ENCODE assay signal across 22 mouse cellular contexts in the genomic region with DNA sequence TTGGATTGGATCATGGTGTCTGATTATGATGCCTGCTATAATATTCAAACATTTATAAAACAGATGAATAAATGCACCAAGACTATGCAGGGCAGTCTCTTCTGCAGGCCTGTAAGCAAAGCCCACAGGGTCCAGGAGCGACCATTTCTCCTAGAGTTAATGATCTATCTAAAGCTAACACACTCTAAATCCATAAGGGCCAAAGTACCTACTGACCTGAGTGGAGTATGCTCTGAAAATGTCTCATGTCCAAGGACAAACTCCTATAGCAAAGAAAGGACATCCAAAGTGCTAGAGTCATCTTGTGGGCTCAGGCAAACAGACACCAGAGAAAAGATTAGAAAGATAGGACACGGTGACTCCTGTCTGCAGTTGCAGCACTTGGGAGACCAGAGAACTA. TPM values are rescaled to one million over a fixed set of nuclear protein-coding genes. Genes with fewer than 3 reads are reported as not detected.
DNase-seq lines count a peak whose midpoint lies in the region; ATAC-seq and TF ChIP-seq lines count a peak whose summit lies in the region.
"Had no signal": no experiment of that assay in that cellular context is flagged by ENCODE, and none has a peak within 500 bp of the region (broad histone marks: within the 10 kb centered on the region; RNA-seq: fewer than 3 reads in every experiment).

No protein-coding gene starts in this region.

- H3K4me1 ChIP-seq in stomach, embryonic 15.5 days = no peaks in the 10 kb centered on the region
- H3K4me1 ChIP-seq in stomach, postnatal 0 days (replicated peaks; ENCODE audit: control insufficient read depth, insufficient read depth) = no peaks in the 10 kb centered on the region
- no peaks in the 10 kb centered on the region for H3K4me1 ChIP-seq in liver, embryonic 11.5 days (replicated peaks; ENCODE audit: control insufficient read depth, insufficient read depth, low read length)
- H3K4me1 ChIP-seq in liver, embryonic 15.5 days (replicated peaks) = peaks cover 6% of the 10 kb centered on the region
- no peaks in the 10 kb centered on the region for H3K4me1 ChIP-seq in heart, embryonic 12.5 days (replicated peaks)
- H3K4me1 ChIP-seq: embryonic facial prominence, embryonic 15.5 days; forebrain, embryonic 10.5 days; hindbrain, embryonic 12.5 days had no signal

- ATAC-seq in stomach, embryonic 15.5 days (ENCODE audit: insufficient read depth, low FRiP score, low read depth) = peak; percentile 50; the same call in 1 of the 2 replicates
- ATAC-seq in stomach, postnatal 0 days (ENCODE audit: low FRiP score, low TSS enrichment) = no peak
- peak; percentile 62 for ATAC-seq in liver, embryonic 11.5 days (replicated peaks; ENCODE audit: low FRiP score)
- peak; percentile 84 for ATAC-seq in liver, embryonic 15.5 days (ENCODE audit: insufficient read depth)
- no peak for ATAC-seq in heart, embryonic 12.5 days (ENCODE audit: insufficient number of reproducible peaks, low FRiP score)
- ATAC-seq: forebrain, embryonic 14.5 days; hindbrain, embryonic 16.5 days had no signal

- no peak overlapping the region for H3K9ac ChIP-seq in stomach, embryonic 15.5 days
- H3K9ac ChIP-seq in stomach, postnatal 0 days (ENCODE audit: low read length) = no peak overlapping the region
- no peak overlapping the region for H3K9ac ChIP-seq in liver, embryonic 11.5 days (ENCODE audit: low read depth, low read length)
- H3K9ac ChIP-seq in liver, embryonic 15.5 days = no peak overlapping the region
- no peak overlapping the region for H3K9ac ChIP-seq in heart, embryonic 12.5 days
- H3K9ac ChIP-seq: embryonic facial prominence, embryonic 15.5 days; hindbrain, embryonic 12.5 days had no signal

- H3K36me3 ChIP-seq in stomach, embryonic 15.5 days = no peaks in the 10 kb centered on the region
- no peaks in the 10 kb centered on the region for H3K36me3 ChIP-seq in stomach, postnatal 0 days (ENCODE audit: control insufficient read depth, insufficient read depth, low read length)
- no peaks in the 10 kb centered on the region for H3K36me3 ChIP-seq in liver, embryonic 11.5 days (ENCODE audit: control insufficient read depth, insufficient read depth, low read length)
- no peaks in the 10 kb centered on the region for H3K36me3 ChIP-seq in liver, embryonic 15.5 days (replicated peaks)
- H3K36me3 ChIP-seq in heart, embryonic 12.5 days = no peaks in the 10 kb centered on the region
- H3K36me3 ChIP-seq: embryonic facial prominence, embryonic 15.5 days; forebrain, embryonic 10.5 days; hindbrain, embryonic 12.5 days had no signal

- no peak overlapping the region for H3K27ac ChIP-seq in stomach, embryonic 15.5 days
- no peak overlapping the region for H3K27ac ChIP-seq in stomach, postnatal 0 days (replicated peaks)
- no peak overlapping the region for H3K27ac ChIP-seq in liver, embryonic 11.5 days (ENCODE audit: low read depth, low read length)
- peak overlapping the region; percentile 56 for H3K27ac ChIP-seq in liver, embryonic 15.5 days (replicated peaks)
- H3K27ac ChIP-seq in heart, embryonic 12.5 days (ENCODE audit: poor library complexity, severe bottlenecking) = no peak overlapping the region
- H3K27ac ChIP-seq: embryonic facial prominence, embryonic 15.5 days; forebrain, embryonic 10.5 days; gastrocnemius, adult 2 months; hindbrain, embryonic 12.5 days had no signal

- no peaks in the 10 kb centered on the region for H3K27me3 ChIP-seq in stomach, embryonic 15.5 days (replicated peaks)
- H3K27me3 ChIP-seq in stomach, postnatal 0 days (ENCODE audit: control insufficient read depth, insufficient read depth, low read length) = no peaks in the 10 kb centered on the region
- no peaks in the 10 kb centered on the region for H3K27me3 ChIP-seq in liver, embryonic 11.5 days (replicated peaks; ENCODE audit: control insufficient read depth, insufficient read depth, low read length)
- H3K27me3 ChIP-seq in liver, embryonic 15.5 days = no peaks in the 10 kb centered on the region
- no peaks in the 10 kb centered on the region for H3K27me3 ChIP-seq in heart, embryonic 12.5 days (replicated peaks)
- H3K27me3 ChIP-seq: CH12.LX; embryonic facial prominence, embryonic 15.5 days; hindbrain, embryonic 12.5 days had no signal

- H3K4me2 ChIP-seq in stomach, embryonic 15.5 days = no peak overlapping the region
- H3K4me2 ChIP-seq in stomach, postnatal 0 days (replicated peaks; ENCODE audit: low read depth) = no peak overlapping the region
- no peak overlapping the region for H3K4me2 ChIP-seq in liver, embryonic 11.5 days
- no peak overlapping the region for H3K4me2 ChIP-seq in liver, embryonic 15.5 days
- no peak overlapping the region for H3K4me2 ChIP-seq in heart, embryonic 12.5 days
- H3K4me2 ChIP-seq: embryonic facial prominence, embryonic 15.5 days; hindbrain, embryonic 12.5 days had no signal

- no peak overlapping the region for H3K4me3 ChIP-seq in stomach, embryonic 15.5 days (replicated peaks)
- H3K4me3 ChIP-seq in stomach, postnatal 0 days (ENCODE audit: low read depth, low read length) = no peak overlapping the region
- H3K4me3 ChIP-seq in liver, embryonic 11.5 days (ENCODE audit: low read depth, low read length) = no peak overlapping the region
- no peak overlapping the region for H3K4me3 ChIP-seq in liver, embryonic 15.5 days (replicated peaks)
- H3K4me3 ChIP-seq in heart, embryonic 12.5 days = no peak overlapping the region
- H3K4me3 ChIP-seq: embryonic facial prominence, embryonic 15.5 days; erythroblast, embryonic 14.5 days; forebrain, embryonic 10.5 days; gastrocnemius, adult 2 months; hindbrain, embryonic 12.5 days had no signal

- 71% methylated on average over 2 of the region's 2 CpGs for WGBS in stomach, embryonic 15.5 days
- 69% methylated on average over 2 of the region's 2 CpGs for WGBS in stomach, postnatal 0 days
- WGBS in liver, embryonic 11.5 days = 58% methylated on average over 2 of the region's 2 CpGs
- WGBS in liver, embryonic 15.5 days (ENCODE audit: insufficient replicate concordance) = 44% methylated on average over 2 of the region's 2 CpGs
- WGBS in heart, embryonic 12.5 days = 68% methylated on average over 2 of the region's 2 CpGs

- TF ChIP-seq CTCF in stomach, postnatal 0 days (IDR thresholded peaks at IDR 0.05; ENCODE audit: low read depth) = no peak

- DNase-seq in stomach, postnatal 0 days (ENCODE audit: low spot score) = no peak
- no peak for DNase-seq in liver, embryonic 11.5 days (ENCODE audit: low spot score)
- no peak for DNase-seq in cerebellum, adult 18-20 months
- DNase-seq in urinary bladder, postnatal 25 days (ENCODE audit: low spot score) = no peak
- DNase-seq: adrenal gland, adult 2 months; adrenal gland, postnatal 25 days; cerebellum, adult 8-10 months; cerebellum, postnatal 14 days; embryo, embryonic 11 days; gastrocnemius, adult 2 months; heart, postnatal 10 days; heart, postnatal 4 days had no signal

- TF ChIP-seq EP300 in stomach, postnatal 0 days (optimal IDR thresholded peaks at IDR 0.05) = no peak

- H3K9me3 ChIP-seq in stomach, embryonic 15.5 days = no peaks in the 10 kb centered on the region
- H3K9me3 ChIP-seq in stomach, postnatal 0 days (ENCODE audit: control insufficient read depth, low read length) = no peaks in the 10 kb centered on the region
- no peaks in the 10 kb centered on the region for H3K9me3 ChIP-seq in liver, embryonic 11.5 days (ENCODE audit: control insufficient read depth, low read length)
- H3K9me3 ChIP-seq in liver, embryonic 15.5 days (replicated peaks) = no peaks in the 10 kb centered on the region
- H3K9me3 ChIP-seq in heart, embryonic 12.5 days (replicated peaks) = no peaks in the 10 kb centered on the region
- H3K9me3 ChIP-seq: embryonic facial prominence, embryonic 15.5 days; forebrain, embryonic 10.5 days; hindbrain, embryonic 12.5 days had no signal

RNA-seq across cellular contexts. Expression of gene 1300017J02Rik, which starts 10.4 kb away (rescaled TPM):
- polyA plus RNA-seq in stomach, embryonic 15.5 days (2015; fragmentation: Nextera tagmentation; extraction: Ambion mirVana) = 3.2 and 6.6 TPM in 2 replicates
- 1.3 TPM in 2 replicates for polyA plus RNA-seq in stomach, postnatal 0 days (2015; fragmentation: Nextera tagmentation; extraction: Ambion mirVana)
- 15.4 and 16.6 TPM in 2 replicates for polyA plus RNA-seq in liver, embryonic 11.5 days (2014; fragmentation: Nextera tagmentation; extraction: Ambion mirVana)
- 74.2 and 96.0 TPM in 2 replicates for polyA plus RNA-seq in liver, embryonic 15.5 days (2015; fragmentation: Nextera tagmentation; extraction: Ambion mirVana)
- 7.6 and 8.1 TPM in 2 replicates for polyA plus RNA-seq in heart, embryonic 12.5 days (2016; fragmentation: Nextera tagmentation; extraction: Ambion mirVana)

RNA-seq across cellular contexts. Expression of gene Topbp1, which starts 10.5 kb away (rescaled TPM):
- polyA plus RNA-seq in stomach, embryonic 15.5 days (2015; fragmentation: Nextera tagmentation; extraction: Ambion mirVana) = 55.9 and 62.2 TPM in 2 replicates
- polyA plus RNA-seq in stomach, postnatal 0 days (2015; fragmentation: Nextera tagmentation; extraction: Ambion mirVana) = 15.6 and 17.2 TPM in 2 replicates
- 99.4 and 101 TPM in 2 replicates for polyA plus RNA-seq in liver, embryonic 11.5 days (2014; fragmentation: Nextera tagmentation; extraction: Ambion mirVana)
- 35.1 and 38.2 TPM in 2 replicates for polyA plus RNA-seq in liver, embryonic 15.5 days (2015; fragmentation: Nextera tagmentation; extraction: Ambion mirVana)
- polyA plus RNA-seq in heart, embryonic 12.5 days (2016; fragmentation: Nextera tagmentation; extraction: Ambion mirVana) = 59.0 and 64.7 TPM in 2 replicates

Comparison
In these comparisons a context has a peak if more than half of its experiments do, and no peak if none do; other contexts are left out.
1. ATAC-seq: peak in stomach, embryonic 15.5 days (single experiment), liver, embryonic 11.5 days (single experiment) and liver, embryonic 15.5 days (single experiment); none in stomach, postnatal 0 days (single experiment) and heart, embryonic 12.5 days (single experiment).